Mouse (Mus musculus): Measurements from ENCODE around the gene Rgs6. TPM values are rescaled to one million over a fixed set of nuclear protein-coding genes. Genes with fewer than 3 reads are reported as not detected.

Rgs6 gene
- polyA plus RNA-seq, 1 experiment from 2014 or later, result 5.4 TPM

DNA sequence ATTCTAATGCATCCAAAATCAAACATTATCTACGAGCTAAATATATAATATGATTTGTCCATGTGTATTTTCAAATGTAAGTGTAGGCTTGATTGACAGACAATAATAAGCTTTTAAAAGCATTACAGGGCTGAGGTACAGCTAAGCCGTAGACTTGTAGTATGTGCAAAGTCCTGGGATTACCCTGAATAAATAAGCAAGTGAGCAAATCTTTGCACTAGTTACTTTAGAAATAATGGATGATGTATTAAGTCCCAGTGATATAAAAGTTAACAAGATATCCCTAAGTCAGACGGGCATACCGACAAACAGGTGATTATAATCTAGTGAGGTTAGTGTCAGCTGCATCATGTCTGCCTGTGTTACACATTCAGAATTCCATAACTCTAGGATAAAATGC lies 326.0 kb downstream of the Rgs6 start:
- H3K4me3 ChIP-seq (replicated peaks; ENCODE audit: low read length), result no peak overlapping the region
- no peak for DNase-seq (ENCODE audit: low spot score)
- no peak overlapping the region for H3K4me2 ChIP-seq (replicated peaks)
- H3K9ac ChIP-seq, result no peak overlapping the region
- no peaks in the 10 kb centered on the region for H3K9me3 ChIP-seq (ENCODE audit: control insufficient read depth, low read length)
- ATAC-seq (ENCODE audit: low FRiP score), result no peak
- H3K27ac ChIP-seq, result no peak overlapping the region
- H3K27me3 ChIP-seq (ENCODE audit: control insufficient read depth, insufficient read depth, low read length), result no peaks in the 10 kb centered on the region
- no peaks in the 10 kb centered on the region for H3K4me1 ChIP-seq (replicated peaks; ENCODE audit: control insufficient read depth, insufficient read depth, low read length)
- 79% methylated on average over 4 of the region's 4 CpGs for WGBS
- no peaks in the 10 kb centered on the region for H3K36me3 ChIP-seq (replicated peaks; ENCODE audit: control insufficient read depth, insufficient read depth)

- Histone ChIP-seq H3K9me3 (ENCODE audit: control insufficient read depth, low read length) (no peaks in the 10 kb centered on the region), H3K36me3 (replicated peaks; ENCODE audit: control insufficient read depth, insufficient read depth) (no peaks in the 10 kb centered on the region), H3K9ac (no peak overlapping the region), H3K4me1 (replicated peaks; ENCODE audit: control insufficient read depth, insufficient read depth, low read length) (no peaks in the 10 kb centered on the region), H3K27me3 (ENCODE audit: control insufficient read depth, insufficient read depth, low read length) (no peaks in the 10 kb centered on the region), H3K4me2 (replicated peaks) (no peak overlapping the region), H3K27ac (no peak overlapping the region), H3K4me3 (replicated peaks; ENCODE audit: low read length) (no peak overlapping the region)
- DNase-seq (ENCODE audit: low spot score) (no peak), ATAC-seq (ENCODE audit: low FRiP score) (no peak)
- 42% methylated on average over 2 of the region's 2 CpGs for WGBS
These were observed 332.1 kb downstream of the Rgs6 start for GRCm38 (mm10) chr12:82920146-82920545.

DNA sequence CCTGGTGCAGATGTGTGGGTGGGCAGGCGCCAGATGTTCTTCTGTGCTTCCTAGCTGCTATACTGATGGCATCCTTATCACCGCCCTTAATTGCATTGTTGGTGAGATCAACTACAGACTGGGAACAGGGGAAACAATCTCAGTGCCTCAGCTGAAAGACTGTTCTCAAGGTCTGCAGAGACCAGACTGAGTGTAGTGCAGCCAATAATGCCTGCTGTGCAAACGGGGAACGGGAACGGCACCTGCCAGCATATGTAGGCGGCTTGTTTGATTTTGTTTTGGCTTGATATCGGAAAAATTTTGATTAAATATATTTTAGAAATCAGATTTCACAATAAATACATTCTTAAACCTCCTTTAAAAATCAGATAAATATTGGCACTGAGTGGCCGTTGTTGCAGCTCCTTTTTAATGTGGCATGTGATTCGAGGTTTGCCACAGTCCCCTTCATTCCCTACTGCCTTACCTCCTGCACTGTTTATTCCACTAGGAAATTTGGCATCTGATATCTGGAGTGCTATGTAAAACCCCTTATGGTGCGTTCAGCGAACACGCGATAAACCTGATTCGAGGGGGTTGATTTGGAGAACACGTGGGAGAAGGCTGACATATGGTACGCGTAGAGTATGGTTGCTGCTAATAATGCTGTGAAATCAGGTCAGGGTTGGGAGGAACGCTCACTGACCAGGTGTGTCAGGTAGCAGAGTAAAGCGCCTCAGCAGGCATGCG lies 333.4 kb downstream of the Rgs6 start:
- no peaks in the 10 kb centered on the region for H3K27me3 ChIP-seq (ENCODE audit: control insufficient read depth, insufficient read depth, low read length)
- no peak for DNase-seq (ENCODE audit: low spot score)

GRCm38 (mm10) chr12:82922856-82923506 lies 334.9 kb downstream of the Rgs6 start:
- ATAC-seq (ENCODE audit: low FRiP score) (no peak), DNase-seq (ENCODE audit: low spot score) (no peak)
- no peaks in the 10 kb centered on the region for H3K4me1 ChIP-seq (replicated peaks; ENCODE audit: control insufficient read depth, insufficient read depth, low read length)
- no peaks in the 10 kb centered on the region for H3K27me3 ChIP-seq (ENCODE audit: control insufficient read depth, insufficient read depth, low read length)
- H3K27ac ChIP-seq, result no peak overlapping the region
- no peaks in the 10 kb centered on the region for H3K9me3 ChIP-seq (ENCODE audit: control insufficient read depth, low read length)
- H3K9ac ChIP-seq, result no peak overlapping the region
- no peak overlapping the region for H3K4me3 ChIP-seq (replicated peaks; ENCODE audit: low read length)
- H3K4me2 ChIP-seq (replicated peaks), result no peak overlapping the region
- H3K36me3 ChIP-seq (replicated peaks; ENCODE audit: control insufficient read depth, insufficient read depth), result no peaks in the 10 kb centered on the region
- 92% methylated on average over 4 of the region's 4 CpGs for WGBS

More for the DNA sequence above, 333.4 kb downstream of the Rgs6 start:
- no peak for ATAC-seq (ENCODE audit: low FRiP score)
- Histone ChIP-seq H3K36me3 (replicated peaks; ENCODE audit: control insufficient read depth, insufficient read depth) (no peaks in the 10 kb centered on the region), H3K27ac (no peak overlapping the region), H3K4me3 (replicated peaks; ENCODE audit: low read length) (no peak overlapping the region), H3K4me2 (replicated peaks) (no peak overlapping the region), H3K9ac (no peak overlapping the region), H3K4me1 (replicated peaks; ENCODE audit: control insufficient read depth, insufficient read depth, low read length) (no peaks in the 10 kb centered on the region), H3K9me3 (ENCODE audit: control insufficient read depth, low read length) (no peaks in the 10 kb centered on the region)
- 91% methylated on average over 20 of the region's 20 CpGs for WGBS

- no peaks in the 10 kb centered on the region for H3K9me3 ChIP-seq (ENCODE audit: control insufficient read depth, low read length)
- WGBS, result 57% methylated on average over 14 of the region's 14 CpGs
- H3K4me1 ChIP-seq (replicated peaks; ENCODE audit: control insufficient read depth, insufficient read depth, low read length), result no peaks in the 10 kb centered on the region
- no peak overlapping the region for H3K4me3 ChIP-seq (replicated peaks; ENCODE audit: low read length)
- H3K36me3 ChIP-seq (replicated peaks; ENCODE audit: control insufficient read depth, insufficient read depth), result no peaks in the 10 kb centered on the region
- H3K4me2 ChIP-seq (replicated peaks), result no peak overlapping the region
- no peak overlapping the region for H3K27ac ChIP-seq
- no peaks in the 10 kb centered on the region for H3K27me3 ChIP-seq (ENCODE audit: control insufficient read depth, insufficient read depth, low read length)
- DNase-seq (ENCODE audit: low spot score) (peak; percentile 47), ATAC-seq (ENCODE audit: low FRiP score) (peak; percentile 74; the same call in 1 of the 2 replicates)
- no peak overlapping the region for H3K9ac ChIP-seq
These were observed 344.8 kb downstream of the Rgs6 start for GRCm38 (mm10) chr12:82932706-82933461.

- no peak for ATAC-seq (ENCODE audit: low FRiP score)
- 85% methylated on average over 6 of the region's 6 CpGs for WGBS
- H3K27me3 ChIP-seq (ENCODE audit: control insufficient read depth, insufficient read depth, low read length), result no peaks in the 10 kb centered on the region
- no peaks in the 10 kb centered on the region for H3K4me1 ChIP-seq (replicated peaks; ENCODE audit: control insufficient read depth, insufficient read depth, low read length)
- no peak overlapping the region for H3K27ac ChIP-seq
- no peak overlapping the region for H3K9ac ChIP-seq
- no peak overlapping the region for H3K4me2 ChIP-seq (replicated peaks)
- no peak for DNase-seq (ENCODE audit: low spot score)
- H3K36me3 ChIP-seq (replicated peaks; ENCODE audit: control insufficient read depth, insufficient read depth), result no peaks in the 10 kb centered on the region
- H3K9me3 ChIP-seq (ENCODE audit: control insufficient read depth, low read length), result no peaks in the 10 kb centered on the region
- H3K4me3 ChIP-seq (replicated peaks; ENCODE audit: low read length), result no peak overlapping the region
These were observed 347.1 kb downstream of the Rgs6 start for GRCm38 (mm10) chr12:82935121-82935762.

GRCm38 (mm10) chr12:82935767-82936166 lies 347.7 kb downstream of the Rgs6 start:
- WGBS, result 88% methylated on average over 1 of the region's 1 CpGs
- DNase-seq (ENCODE audit: low spot score) (no peak), ATAC-seq (ENCODE audit: low FRiP score) (no peak)
- Histone ChIP-seq H3K4me1 (replicated peaks; ENCODE audit: control insufficient read depth, insufficient read depth, low read length) (no peaks in the 10 kb centered on the region), H3K4me2 (replicated peaks) (no peak overlapping the region), H3K9me3 (ENCODE audit: control insufficient read depth, low read length) (no peaks in the 10 kb centered on the region), H3K4me3 (replicated peaks; ENCODE audit: low read length) (no peak overlapping the region), H3K36me3 (replicated peaks; ENCODE audit: control insufficient read depth, insufficient read depth) (no peaks in the 10 kb centered on the region), H3K9ac (no peak overlapping the region), H3K27ac (no peak overlapping the region), H3K27me3 (ENCODE audit: control insufficient read depth, insufficient read depth, low read length) (no peaks in the 10 kb centered on the region)

GRCm38 (mm10) chr12:82940461-82940860 lies 352.4 kb downstream of the Rgs6 start:
- ATAC-seq (ENCODE audit: low FRiP score), result no peak
- no peaks in the 10 kb centered on the region for H3K9me3 ChIP-seq (ENCODE audit: control insufficient read depth, low read length)
- no peaks in the 10 kb centered on the region for H3K27me3 ChIP-seq (ENCODE audit: control insufficient read depth, insufficient read depth, low read length)
- H3K4me1 ChIP-seq (replicated peaks; ENCODE audit: control insufficient read depth, insufficient read depth, low read length), result no peaks in the 10 kb centered on the region
- H3K9ac ChIP-seq, result no peak overlapping the region
- H3K4me3 ChIP-seq (replicated peaks; ENCODE audit: low read length), result no peak overlapping the region
- H3K36me3 ChIP-seq (replicated peaks; ENCODE audit: control insufficient read depth, insufficient read depth), result no peaks in the 10 kb centered on the region
- no peak overlapping the region for H3K4me2 ChIP-seq (replicated peaks)
- no peak for DNase-seq (ENCODE audit: low spot score)
- 73% methylated on average over 4 of the region's 4 CpGs for WGBS
- H3K27ac ChIP-seq, result no peak overlapping the region

GRCm38 (mm10) chr12:82946507-82946906 lies 358.4 kb downstream of the Rgs6 start:
- H3K9me3 ChIP-seq (ENCODE audit: control insufficient read depth, low read length), result no peaks in the 10 kb centered on the region
- no peaks in the 10 kb centered on the region for H3K4me1 ChIP-seq (replicated peaks; ENCODE audit: control insufficient read depth, insufficient read depth, low read length)
- no peak overlapping the region for H3K9ac ChIP-seq
- H3K36me3 ChIP-seq (replicated peaks; ENCODE audit: control insufficient read depth, insufficient read depth), result no peaks in the 10 kb centered on the region
- no peak overlapping the region for H3K4me3 ChIP-seq (replicated peaks; ENCODE audit: low read length)
- H3K27ac ChIP-seq, result no peak overlapping the region
- no peak overlapping the region for H3K4me2 ChIP-seq (replicated peaks)
- 26% methylated on average over 5 of the region's 5 CpGs for WGBS
- ATAC-seq (ENCODE audit: low FRiP score) (no peak), DNase-seq (ENCODE audit: low spot score) (peak; percentile 93)
- H3K27me3 ChIP-seq (ENCODE audit: control insufficient read depth, insufficient read depth, low read length), result no peaks in the 10 kb centered on the region

Measured in hindbrain, embryonic 14.5 days (tissue).